Mouse (Mus musculus): ENCODE data around the gene Cnr2. TPM values are rescaled to one million over a fixed set of nuclear protein-coding genes. Genes with fewer than 3 reads are reported as not detected.

Gene Cnr2
- total RNA-seq (2021): 1 to 10 TPM; 3.8 to 4.1 TPM
- long read RNA-seq, experiment 1: 0 reads
- long read RNA-seq, experiment 2, partial matches to known transcripts: 1 of 4 reads
- long read RNA-seq, experiment 2, other reads (novel, unspliced or antisense): 0 of 4 reads

DNA sequence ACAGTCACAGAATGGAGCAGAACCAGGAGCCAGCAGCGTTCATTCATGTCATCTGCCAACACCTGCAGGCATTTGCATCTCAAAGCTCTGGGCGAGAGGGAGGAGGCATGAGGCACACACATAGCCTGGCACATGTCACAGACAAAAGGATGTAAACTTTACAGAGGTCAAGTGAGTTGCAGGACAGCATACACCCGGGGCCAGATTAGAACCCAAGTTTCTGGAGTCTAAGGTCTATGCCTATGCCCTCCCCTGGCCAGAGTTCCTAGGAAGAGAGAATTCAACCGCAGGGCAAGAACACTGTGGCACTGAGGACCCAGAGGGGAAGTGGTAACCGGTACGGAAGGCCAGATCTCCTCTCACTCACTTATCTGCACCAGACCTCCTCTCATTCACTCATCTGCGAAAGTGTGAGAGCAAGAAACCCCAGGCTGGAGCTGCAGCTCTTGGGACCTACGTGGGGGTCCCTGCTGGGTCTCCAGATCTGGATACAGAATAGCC, at the start of gene Cnr2:
Cnr2 (plus strand) TSS at position 324 of the 501 bp plus-strand sequence.
- DNase-seq (ENCODE audit: low spot score in 2 of 2): no peak

DNA sequence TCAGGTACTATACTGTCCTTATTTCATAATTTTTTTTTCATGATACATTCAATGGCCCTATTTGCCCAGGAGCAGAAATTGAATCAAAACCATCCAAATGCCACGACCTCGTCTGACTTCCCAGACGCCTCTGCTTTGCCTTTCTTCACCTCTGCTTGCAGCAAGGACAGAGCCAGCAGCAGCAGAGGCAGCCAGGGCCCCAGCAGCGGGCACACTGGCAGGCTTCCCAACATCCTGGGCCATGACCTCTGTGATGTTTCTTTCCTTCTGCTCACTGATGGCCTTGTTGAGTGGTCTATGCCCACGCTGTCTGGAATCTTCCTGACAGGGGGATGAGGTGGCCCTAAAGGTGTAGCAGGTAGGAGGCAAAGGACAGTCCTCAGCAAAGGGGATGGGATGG, 47.6 kb upstream of the Cnr2 start:
- no peak for DNase-seq (ENCODE audit: low spot score in 2 of 2)

DNA sequence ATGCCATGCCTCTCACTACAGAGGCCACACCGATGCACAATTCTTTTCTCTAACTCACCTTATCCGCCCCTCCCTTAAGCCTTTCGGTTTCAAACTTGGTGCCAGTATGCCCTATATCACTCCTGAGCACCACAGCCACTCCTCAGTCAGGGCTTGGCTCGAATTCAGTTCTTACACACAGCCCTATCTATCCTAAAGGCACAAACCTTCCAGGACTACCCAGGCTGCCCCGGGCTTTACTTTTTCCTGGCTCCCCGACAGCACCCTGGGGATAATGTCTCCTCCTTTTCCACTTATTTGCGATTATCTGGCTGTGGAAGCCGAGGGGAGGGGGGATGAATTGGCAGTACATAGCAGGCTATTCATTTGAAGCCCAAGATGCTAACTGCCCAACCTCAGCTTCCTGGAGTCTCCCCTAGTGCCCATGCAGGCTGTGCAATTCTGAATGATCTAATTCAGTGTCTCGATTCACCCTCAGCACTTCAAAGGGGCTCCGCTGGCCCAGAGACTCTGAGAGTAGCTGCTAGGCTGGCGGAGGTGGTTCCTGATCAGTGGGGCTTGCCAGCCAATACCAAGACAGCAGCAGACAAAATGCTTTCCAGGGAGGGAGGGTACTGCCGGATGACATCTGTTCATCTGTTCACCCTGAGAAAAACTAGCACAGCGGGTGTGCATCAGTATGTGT, 44.6 kb upstream of the Cnr2 start:
- DNase-seq (ENCODE audit: low spot score in 2 of 2): no peak

DNA sequence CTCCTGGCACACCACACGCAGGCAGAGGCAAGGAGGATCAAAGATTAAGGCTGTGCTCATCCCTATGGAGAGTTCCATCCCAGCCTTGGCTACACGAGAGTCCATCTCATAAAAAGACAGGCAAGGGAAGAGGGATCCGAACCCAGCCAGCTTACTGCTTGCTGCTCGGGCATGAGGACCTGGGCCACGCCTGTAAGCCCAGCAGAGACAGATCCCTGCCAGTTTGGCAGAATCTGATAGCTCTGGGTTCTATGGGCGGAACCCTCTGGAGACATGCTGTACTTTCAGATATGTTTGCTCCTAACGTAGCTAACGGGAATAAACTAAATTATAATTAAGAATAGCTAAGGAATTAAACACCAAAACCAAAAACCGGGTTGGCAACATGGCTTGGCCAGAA, 43.3 kb upstream of the Cnr2 start:
- no peak for DNase-seq (ENCODE audit: low spot score in 2 of 2)

DNA sequence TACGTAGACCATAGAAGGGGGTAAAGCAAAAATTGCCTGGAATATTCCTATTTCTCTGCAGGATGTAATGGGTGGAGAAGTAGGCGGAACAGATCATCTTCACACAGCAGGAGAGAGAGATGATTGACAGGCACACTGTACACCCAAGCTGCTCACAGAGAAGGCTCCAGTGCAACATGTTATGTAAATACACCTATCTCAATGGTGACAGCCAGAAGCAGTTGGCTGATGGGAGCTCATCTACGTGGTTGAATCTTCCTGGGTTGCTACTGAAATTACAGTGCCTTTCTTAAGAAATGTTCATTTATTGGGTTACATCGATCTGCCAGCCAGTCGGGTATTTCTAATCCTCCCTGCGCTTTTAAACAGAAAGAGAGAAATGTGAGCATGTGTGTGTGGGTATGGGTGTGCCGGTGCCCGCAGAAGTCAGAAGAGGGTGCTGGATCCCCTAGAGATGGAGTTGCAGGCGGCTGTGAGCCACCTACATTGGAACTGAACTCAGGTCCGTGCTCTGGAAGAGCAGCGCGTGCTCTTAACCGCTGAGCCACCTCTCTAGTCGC, 41.1 kb upstream of the Cnr2 start:
- DNase-seq (ENCODE audit: low spot score in 2 of 2): no peak

DNA sequence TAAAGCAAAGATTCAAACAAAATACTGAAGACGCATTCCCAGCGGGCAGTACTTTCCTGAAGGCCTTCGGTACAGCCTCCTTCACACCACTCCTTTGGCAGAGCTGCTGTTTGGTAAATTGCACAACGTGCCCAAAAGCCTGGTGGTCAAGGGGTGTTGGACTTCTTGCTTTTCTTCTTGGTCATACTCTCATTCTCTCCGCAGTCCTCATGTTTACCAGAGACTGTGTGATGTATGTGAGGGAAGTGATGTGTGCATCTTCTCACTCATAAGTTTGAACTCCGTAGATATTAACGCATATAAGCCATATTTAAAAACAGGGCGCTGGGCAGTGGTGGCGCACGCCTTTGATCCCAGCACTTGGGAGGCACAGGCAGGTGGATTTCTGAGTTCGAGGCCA, 40.6 kb upstream of the Cnr2 start:
- DNase-seq (ENCODE audit: low spot score in 2 of 2): no peak

DNA sequence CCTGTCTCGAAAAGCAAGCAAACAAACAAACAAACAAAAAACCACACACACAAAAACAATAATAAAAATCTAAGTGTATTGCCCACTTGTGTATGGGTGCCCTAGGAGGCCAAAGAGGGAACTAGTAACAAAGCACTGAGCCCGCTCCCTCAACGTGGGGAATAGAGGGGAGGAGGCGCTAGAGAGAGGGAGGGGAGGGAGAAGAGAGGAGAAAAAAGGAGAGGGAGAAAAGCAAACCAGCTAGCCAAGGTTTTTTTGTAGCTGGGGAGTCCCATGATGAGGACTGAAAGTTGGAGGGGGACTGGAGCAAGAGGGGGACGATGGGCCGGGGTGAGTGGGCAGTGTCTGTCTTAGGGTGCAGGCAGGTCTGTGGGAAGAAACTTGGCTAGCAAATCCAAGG, 40.1 kb upstream of the Cnr2 start:
- no peak for DNase-seq (ENCODE audit: low spot score in 2 of 2)

DNA sequence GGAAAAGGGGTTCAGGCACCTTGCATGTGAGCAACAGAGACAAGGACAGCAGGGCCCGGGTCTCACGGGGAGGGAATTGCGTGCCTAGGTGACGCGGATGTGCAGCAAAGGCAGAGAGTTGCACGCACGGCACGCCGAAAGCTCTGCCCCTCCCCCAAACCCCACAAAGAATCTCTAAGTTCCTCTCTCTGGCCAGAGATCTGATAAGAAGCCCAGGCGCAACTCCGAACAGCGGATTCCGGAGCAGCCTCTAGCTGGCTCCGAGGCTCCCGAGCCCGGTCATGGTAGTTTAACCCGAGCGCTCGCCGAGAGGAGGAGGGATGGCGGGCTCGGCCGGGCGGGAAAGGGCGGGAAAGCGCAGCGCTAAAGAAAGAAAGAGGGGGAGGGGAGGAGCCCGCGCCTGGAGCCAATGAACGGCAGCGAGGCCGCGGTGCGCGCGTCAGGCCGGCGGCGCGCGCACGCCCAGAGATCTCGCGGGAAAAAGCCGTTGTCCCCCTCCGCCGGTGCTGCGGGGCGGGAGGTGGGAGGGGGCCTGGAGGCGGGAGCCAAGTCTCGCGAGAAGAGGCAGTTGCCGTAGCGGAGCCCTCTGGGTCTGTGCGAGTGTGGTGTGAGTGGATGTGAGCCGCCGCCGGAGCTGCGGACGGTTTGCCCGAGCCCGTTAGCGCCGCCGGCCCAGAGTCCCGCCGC, 39.5 kb upstream of the Cnr2 start, which contains the start of gene Srsf10:
Srsf10 (plus strand) TSS at position 212 of the 687 bp plus-strand sequence.
- peak; percentile 82 to 93 for DNase-seq (ENCODE audit: low spot score in 2 of 2)

DNA sequence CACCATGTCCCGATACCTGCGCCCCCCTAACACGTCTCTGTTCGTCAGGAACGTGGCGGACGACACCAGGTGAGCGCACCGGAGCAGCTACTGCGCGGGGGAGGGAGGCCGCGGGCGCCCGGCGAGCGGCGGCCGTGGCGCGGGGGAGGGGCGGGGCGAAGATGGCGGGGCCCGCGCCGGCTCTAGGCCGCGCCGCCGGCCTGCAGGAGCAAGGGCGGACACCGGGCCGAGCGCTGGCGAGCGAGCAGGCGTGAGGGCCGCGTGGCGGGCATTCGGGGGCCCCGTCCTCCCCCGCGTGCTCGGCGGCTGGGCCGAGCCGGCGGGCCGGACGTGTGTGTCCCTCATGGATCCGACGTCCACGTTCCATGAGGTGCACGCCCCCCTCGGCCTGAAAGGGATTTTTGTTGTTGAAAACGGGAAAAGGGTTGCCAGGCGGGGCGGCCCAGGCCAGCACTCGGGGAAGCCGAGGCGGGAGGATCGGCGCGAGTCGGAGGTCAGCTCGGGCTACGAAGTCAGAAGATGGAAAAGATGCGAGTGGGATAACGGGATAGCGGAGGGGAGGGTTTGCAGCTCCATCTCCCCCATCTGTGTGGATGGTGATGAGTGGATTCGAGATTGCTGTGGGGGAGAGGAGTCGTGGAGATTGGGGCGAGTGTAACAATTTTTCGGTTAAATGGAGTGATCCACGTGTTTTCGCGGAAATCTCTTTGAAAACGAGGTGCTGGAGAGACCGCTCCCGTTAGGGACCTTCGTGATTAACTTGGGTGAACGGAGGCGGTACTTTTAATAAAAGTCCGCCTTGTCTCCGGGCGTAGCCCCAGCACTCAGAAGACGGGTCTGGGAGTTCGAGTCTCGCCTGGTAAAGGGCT, 38.7 kb upstream of the Cnr2 start:
- DNase-seq (ENCODE audit: low spot score in 2 of 2): peak; percentile 36 to 59

DNA sequence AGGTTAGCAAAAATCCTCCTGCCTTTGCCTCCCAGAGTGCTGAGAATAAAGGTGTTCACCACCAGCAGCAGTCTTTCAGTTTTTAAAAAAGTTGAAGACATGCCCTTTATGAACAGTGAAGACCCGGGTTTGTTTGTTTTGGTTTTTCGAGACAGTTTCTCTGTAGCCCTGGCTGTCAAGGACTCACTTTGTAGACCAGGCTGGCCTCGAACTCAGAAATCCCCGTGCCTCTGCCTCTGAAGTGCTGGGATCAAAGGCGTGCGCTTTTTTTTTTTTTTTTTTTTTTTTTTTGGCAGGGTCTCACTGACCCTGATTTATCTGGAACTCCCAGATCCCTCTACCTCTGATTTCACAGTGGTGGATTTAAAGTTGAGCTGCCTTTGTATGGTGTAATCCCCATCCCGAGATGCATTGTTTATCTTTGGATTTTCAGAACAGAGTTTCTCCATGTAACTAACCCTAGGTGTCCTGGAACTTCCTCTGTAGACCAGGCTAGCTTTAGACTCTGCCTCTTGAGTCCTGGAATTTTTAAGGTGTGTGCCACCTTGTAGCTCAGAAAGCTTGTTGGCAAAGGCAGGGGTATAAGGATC, 37.5 kb upstream of the Cnr2 start:
- DNase-seq (ENCODE audit: low spot score in 2 of 2): no peak

DNA sequence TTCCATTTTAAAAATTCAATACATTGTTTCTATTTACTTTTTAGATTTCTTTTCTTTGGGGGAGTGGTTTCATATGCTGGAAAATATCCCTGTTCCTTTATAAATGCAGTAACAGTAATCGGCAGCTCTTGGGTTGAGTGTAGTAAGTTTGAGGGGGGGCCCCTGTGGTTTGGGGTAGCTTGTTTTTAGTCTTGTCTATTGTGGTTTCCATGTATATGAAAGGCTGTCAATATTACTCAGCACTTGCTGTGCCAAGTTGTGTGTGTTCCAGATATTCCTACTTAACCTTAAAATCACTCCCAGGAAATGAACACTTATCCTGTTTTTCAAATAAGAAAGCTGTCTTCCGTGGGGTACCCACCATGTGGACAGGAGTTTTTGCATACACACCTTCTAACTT, 26.2 kb upstream of the Cnr2 start:
- DNase-seq (ENCODE audit: low spot score in 2 of 2): no peak

DNA sequence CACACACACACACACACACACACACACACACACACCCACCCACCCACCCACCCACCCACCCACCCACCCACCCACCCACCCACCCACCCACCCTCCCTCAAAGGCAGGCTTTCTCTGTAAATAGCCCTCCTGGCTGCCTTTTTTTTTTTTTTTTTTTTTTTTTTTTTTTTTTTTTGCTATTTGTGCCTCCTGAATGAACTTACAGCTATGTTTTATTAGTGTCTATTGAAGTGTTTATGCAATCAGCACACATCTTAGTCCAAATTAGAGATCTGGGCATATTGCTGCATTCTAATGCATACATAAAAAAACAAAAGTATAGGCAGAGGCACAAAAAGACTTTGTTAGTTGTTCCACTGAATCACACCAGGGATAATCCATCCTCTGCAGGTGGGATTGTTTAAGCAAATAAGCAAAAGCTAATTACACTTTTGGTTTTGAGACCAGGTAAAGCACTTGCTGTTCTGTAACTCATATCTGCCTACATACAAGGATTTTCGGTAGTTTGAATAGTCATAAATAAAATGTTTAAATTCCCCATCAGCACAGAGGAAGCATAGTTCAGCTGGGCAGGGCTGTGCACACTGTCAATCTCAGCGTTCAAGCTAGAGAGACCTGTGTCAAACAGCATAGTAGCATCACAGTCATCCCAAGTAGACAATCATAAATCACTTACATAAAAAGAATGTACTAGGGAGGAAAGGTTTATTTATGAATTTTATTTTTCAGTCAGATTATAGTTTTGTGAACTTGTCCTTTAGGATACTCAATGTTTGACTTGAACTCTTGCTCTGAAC, 24.8 kb upstream of the Cnr2 start:
- DNase-seq (ENCODE audit: low spot score in 2 of 2): no peak

DNA sequence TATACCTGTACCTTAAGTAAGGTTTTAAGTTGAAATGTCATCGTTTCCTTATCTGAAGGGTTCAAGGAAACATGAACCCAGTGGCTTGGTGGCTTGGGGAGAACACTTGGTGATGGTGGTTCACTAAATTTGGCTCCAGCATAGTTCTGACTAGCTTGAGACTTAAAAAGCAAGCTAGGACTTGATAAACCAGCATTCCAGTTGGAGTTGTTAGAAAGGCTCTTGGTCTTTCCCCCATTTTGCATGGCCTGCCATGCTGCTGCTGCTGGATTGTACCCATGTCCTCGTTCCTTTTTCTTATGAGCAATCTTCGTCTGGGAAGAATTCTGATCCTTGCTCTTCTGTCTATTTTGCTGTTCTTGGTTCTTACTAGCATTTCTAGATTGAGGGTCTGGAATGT, 23.2 kb upstream of the Cnr2 start:
- no peak for DNase-seq (ENCODE audit: low spot score in 2 of 2)

DNA sequence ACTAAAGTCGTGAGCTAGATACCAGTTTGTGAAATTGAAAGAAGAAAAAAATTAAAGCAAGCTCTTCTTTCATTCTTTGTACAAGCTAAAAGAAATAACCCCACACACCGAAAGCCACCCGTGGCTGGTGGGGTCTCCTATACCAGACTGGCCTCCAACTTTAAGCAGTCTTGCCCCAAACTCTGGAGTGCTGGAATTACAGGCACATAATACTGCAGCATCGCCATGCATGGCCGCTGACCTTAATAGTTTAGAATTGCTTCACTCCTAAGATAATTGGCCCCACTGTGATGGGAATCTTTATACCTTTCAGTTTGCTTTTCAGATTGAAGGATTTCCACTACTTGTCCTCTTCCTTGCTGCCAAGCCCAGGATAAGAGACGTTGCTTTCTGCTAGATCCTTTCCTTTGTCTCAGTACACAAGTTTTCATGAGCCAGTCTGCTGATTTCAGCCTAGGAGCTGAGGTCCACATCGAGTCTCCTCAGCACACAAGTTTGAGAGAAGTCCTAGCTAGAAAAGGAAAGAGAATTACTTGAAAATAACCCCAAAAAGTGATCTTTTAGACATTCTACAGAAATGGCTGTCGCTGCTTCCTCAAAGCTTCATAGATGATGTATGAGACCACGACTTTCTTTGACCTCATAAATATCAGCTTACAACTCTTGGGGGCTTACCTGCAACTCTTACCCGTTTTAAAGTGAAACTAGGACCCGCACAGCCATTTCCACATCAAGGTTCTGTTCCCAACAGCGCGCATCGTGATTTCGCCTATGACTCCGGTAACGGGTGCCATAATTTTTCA, 22.4 kb upstream of the Cnr2 start:
- DNase-seq (ENCODE audit: low spot score in 2 of 2): no peak

DNA sequence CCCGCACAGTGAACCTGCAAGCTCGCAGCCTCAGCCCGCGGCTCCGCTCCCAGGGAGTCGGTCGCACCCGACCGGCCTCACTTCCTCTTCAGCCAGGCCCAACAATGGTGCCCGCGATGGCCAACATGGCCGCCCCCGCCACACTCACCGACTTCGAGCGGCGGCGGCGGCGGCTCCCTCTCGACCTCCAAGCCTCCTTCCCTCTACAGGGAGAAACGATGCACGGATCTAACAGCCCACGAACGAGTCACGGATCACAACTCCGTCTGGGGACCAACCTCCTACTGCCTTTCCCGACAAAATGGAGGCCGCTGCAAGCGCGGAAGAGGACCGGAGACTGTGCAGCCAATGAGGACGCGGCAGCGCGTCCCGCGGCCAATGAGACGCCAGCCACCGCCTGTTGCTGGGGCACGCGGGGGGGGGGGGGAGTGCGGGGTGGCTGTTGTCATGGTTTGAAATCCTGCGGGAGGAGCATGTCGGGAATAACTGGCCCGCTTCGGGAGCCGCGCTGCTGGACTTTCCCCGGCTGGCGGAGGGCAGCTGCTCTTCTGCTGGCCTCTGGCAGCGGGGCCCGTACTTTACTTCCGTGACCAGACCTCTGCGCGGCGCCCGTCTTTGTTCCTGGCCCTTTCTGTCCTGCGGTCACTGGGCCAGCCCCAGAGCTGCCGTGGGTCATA, 21.5 kb upstream of the Cnr2 start, which contains the start of gene Pnrc2:
Pnrc2 (minus strand) TSS at position 325 of the 677 bp plus-strand sequence.
- peak; percentile 76 to 90 for DNase-seq (ENCODE audit: low spot score in 2 of 2)

DNA sequence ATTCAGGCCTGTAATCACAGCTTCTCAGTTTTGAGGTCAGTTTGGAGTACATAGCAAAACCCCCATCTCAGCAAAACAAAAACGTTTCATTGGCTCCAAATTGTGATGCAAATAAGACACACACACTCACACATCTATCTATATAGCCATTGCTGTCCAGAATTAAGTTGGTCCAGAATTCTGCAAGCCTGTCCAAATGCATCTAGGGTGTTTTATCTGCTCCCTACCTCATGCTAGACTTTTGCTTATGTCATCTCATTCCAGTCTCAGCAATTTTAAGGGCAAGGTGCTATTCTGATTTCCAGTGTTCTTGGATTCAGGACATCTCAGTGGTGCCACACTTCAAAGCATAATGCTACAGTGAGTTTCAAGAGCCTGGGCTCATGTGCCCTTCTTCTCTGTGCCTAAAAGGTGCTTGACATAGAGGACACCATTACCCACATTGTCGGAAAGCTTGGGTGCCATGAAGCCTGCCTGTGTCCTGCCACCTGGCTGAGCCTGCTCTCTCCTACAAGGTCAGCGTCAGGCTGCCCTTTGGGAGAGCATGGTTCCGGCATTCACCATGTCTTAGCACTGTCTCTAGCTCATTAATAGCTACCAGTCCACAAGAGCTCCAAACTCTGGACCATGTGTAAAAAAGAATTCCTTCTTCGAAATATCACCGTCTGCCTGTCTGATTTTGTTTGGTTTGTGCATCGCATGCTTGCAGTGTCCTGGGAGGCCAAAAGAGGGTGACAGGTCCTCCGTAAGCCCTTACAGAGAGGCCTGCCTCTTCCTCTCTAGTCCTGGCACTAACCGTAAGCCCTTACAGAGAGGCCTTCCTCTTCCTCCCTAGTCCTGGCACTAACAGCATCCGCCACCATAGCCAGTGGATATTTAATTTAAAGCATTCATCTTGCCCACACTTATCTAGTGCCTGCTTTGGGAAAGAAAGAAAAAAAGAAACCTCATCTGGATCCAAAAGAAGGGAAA, 20.3 kb upstream of the Cnr2 start:
- DNase-seq (ENCODE audit: low spot score in 2 of 2): no peak

DNA sequence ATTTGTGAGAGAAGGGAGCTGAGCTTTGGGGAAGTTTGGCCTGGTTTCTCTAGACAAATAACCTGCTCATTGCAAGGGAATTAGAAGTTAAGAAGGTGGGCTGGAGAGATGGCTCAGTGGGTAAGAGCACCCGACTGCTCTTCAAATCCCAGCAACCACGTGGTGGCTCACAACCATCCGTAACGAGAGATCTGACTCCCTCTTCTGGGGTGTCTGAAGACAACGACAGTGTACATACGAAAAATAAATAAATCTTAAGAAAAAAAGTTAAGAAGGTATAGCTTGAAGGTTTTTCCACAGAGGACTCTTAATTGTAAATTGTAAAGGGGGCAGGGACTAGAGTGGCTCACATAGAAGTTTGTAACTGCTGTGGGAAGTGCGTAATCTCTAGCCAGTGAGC, 19.6 kb upstream of the Cnr2 start:
- DNase-seq (ENCODE audit: low spot score in 2 of 2): no peak
